Mouse (Mus musculus): Measurements from ENCODE around the gene Mxd3. TPM values are rescaled to one million over a fixed set of nuclear protein-coding genes. Genes with fewer than 3 reads are reported as not detected.
A peak's percentile ranks its signal among the peaks of the same experiment; 100 is the strongest.

The Mxd3 gene
- total RNA-seq, 2 experiments from 2014 or later = 18.3 to 20.6 TPM

GRCm38 (mm10) chr13:55330567-55331400 lies 1.2 kb upstream of the Mxd3 start:
- no peak for DNase-seq

DNA sequence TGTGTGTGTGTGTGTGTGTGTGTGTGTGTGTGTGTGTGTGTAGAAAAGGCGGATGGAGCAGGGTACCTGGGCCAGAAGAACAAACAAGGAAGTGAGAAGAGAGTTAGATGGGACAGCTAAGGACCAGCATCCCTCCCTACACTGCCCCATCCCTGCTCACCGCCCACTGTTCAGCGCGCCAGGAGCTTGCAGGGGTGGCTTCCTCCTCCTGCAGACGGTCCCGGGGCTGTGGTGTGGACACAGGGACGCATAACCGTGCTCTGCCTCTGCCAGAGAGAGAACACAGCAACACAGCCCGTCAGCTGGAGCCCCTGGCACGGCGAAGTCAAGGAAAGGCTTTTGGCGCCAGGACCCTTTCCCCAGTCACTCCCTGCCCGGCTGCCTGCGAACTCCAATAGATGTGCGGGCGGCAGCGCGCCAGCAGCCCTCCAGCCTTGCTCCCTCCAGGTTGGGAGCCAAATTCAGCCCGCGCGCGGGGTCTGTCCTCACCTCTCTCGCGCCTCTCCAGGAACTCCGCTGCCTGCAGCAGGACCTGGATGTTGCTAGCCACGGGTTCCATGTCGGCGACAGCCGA lies 427 bp downstream of the Mxd3 start:
- peak; percentile 63 for DNase-seq

DNA sequence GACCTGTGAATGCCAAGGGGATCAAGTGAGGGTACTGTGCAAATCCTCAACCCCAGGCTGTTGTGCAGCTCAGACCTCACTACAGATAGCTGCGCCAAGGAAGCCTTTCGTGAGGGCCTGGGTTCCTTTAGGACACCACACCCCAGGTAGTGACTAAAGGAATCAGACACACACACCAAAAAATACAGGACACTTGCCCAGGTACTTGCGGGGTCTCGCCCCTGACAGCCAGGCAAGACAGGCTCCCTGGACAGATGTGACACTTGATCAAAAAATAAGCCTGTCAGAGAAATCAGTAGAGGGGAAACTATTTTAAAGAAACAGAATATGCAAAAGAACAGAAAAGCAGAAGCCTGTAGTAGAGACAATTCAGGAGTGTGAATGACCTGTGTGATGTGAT lies 982 bp downstream of the Mxd3 start:
- DNase-seq = no peak

GRCm38 (mm10) chr13:55328171-55328570 lies 1.5 kb downstream of the Mxd3 start:
- DNase-seq = no peak

- DNase-seq = peak; percentile 91
These were observed 2.0 kb downstream of the Mxd3 start for GRCm38 (mm10) chr13:55327633-55328032.

GRCm38 (mm10) chr13:55327169-55327568 lies 2.5 kb downstream of the Mxd3 start:
- DNase-seq = no peak

DNA sequence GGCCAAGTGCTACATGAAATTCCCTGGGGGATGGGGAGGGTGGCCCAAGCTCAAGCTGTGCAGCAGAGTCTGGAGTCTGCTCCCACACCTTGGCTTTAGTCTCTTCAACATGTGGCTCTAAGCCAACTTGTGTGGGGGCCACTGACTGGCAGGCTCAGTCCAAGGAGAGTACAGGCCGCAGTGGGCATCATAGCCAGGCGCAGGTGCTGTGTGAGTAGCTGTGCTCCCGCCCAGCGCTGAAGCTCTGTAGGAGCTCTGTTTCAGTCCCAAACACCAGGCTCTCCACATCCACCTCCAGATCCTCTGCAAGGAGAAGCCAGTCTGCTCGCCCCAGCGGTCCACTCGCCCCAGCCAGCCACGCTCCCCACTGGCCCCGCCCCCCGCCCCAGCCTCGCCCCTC lies 4.0 kb downstream of the Mxd3 start:
- no peak for DNase-seq

- peak; percentile 42 for DNase-seq
These were observed 7.3 kb downstream of the Mxd3 start for GRCm38 (mm10) chr13:55322130-55322825.

GRCm38 (mm10) chr13:55321434-55322129 lies 8.0 kb downstream of the Mxd3 start, which contains the start of gene Rab24:
Gene Rab24, minus strand, starts transcription at chr13:55321946.
- DNase-seq = peak; percentile 91

DNA sequence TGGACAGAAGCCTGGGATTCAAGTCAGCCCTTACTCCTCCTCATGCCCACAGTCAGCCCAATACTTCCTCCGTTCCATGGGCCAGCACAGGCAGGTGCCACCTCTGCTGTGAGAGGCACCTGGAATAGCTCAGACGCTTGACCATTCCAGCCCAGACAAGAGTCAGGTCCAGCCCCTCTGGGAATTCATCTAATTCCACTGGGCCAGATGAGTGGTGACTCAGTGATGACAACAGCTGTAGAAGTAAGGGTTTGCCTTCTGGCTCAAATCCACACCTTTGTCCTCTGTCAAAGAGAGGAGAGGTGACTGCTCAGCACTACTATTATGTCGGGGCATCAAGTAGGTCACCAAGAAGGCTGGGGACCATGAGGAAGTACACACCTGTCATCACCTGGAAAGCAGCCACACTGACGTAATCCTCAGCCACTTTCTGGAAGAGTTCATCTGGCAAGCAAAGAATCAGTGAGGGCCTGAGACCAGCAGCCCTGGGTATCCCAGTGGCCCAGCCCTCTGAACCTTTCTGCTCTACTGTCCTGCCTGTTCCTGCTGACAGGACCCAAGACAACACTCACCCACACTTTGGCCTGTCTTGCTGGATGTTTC lies 9.6 kb downstream of the Mxd3 start, which contains the start of gene Prelid1:
Gene Prelid1, plus strand, starts transcription at position 570 of the 603 bp plus-strand sequence.
- peak; percentile 27 for DNase-seq

DNA sequence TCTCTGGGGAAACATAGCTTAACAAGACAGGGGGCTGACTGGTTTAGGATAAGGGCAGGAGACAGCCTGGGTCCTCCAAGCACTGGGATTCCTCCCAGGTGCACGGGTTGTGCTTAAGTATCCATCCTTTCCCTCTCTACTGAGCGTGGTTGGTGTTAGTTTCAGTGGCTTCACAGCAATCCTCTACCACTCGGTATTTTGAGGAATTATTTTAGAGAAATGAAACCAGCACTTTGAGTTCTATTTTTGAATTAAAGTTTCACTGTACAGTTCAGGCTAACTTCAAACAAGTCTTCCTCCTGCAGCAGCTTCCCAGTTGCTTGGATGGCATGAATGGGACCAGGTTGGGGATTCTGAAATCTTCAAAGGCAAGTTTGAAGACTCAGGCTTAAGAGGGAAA lies 11.3 kb downstream of the Mxd3 start:
- DNase-seq = no peak

DNA sequence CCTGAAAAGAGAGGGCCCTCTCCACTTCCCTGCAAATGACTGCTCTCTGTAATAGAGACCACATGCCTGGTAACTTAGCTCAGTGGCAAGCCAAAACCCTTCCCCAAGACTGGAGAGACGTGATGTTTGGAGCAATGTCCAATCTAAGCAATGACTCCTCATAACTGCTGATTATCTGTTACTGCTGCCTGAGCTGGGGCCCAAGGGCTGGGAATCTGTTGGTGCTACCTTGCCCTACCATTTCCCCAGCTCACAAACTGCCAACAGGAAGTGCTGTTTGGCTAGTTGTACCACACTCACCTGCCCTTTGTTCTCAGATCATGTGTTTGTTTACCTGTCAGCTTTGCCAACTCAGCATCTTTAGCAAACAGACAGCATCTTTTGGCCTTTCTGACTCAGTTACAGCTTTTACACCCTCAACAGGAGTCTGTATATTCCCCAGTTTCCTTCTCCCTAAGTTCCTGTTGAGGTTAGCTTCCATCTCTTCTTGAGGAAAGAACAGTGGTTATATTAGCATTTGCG lies 14.7 kb downstream of the Mxd3 start:
- no peak for DNase-seq

- DNase-seq = no peak
These were observed 16.6 kb downstream of the Mxd3 start for GRCm38 (mm10) chr13:55313051-55313450.

- DNase-seq = no peak
These were observed 17.5 kb downstream of the Mxd3 start for GRCm38 (mm10) chr13:55312028-55312630.

- DNase-seq = no peak
These were observed 28.7 kb downstream of the Mxd3 start for GRCm38 (mm10) chr13:55300913-55301312.

GRCm38 (mm10) chr13:55296760-55297159 lies 32.9 kb downstream of the Mxd3 start:
- DNase-seq = no peak

DNA sequence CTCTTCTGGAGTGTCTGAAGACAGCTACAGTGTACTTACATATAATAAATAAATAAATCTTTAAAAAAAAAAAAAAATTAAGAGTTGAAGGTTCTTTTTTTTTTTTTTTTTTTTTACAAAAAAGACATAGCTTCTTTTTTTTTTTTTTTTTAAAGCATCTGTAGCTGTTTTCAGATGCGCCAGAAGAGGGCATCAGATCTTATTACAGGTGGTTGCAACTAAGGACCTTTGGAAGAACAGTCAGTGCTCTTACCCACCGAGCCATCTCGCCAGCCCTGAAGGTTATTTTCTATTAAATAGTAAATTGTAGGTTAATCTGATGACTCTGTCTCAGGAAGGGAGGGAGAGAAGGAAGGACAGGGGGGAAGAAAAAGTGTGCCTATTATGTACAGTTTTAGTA lies 40.8 kb downstream of the Mxd3 start:
- DNase-seq = no peak

GRCm38 (mm10) chr13:55277646-55278045 lies 52.0 kb downstream of the Mxd3 start:
- no peak for DNase-seq

DNA sequence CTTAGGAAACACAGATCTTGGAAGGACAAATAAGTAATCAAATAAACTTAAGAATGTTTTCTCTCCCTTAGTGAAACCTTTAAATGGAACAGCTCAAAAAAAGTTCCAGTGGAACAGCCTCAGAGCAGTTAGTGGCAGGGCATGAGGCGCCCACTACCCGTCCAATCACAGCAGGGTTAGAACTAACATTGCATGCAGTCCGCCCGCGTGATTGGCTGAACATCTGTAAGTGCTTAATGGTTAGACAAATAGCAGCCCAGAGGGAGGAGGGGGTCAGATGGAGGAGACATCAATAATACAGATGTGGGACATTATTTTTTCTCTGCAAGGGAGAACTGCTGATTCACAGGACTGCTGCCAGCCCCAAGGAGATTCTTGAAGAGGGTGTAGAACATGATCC lies 52.4 kb downstream of the Mxd3 start:
- DNase-seq = no peak
